Mouse (Mus musculus) layer of hippocampus, postnatal 14 days (tissue): ENCODE data around the gene Cep78. TPM values are rescaled to one million over a fixed set of nuclear protein-coding genes. Genes with fewer than 3 reads are reported as not detected.

ENCODE experiments used
- DNase-seq, 2 experiments: peaks; one replicate each; pipeline ENCODE4 v3.0.0; 2021 to 2022; ENCODE audit warnings: low spot score in 2 of 2, mixed read lengths in 1 of 2
- long read RNA-seq, 2 experiments: library from polyadenylated mRNA; stranded (forward); transcript quantifications; one replicate each; pipeline ENCODE4 v2.0.0; 2021
- total RNA-seq, 2 experiments: library from RNA; stranded (reverse); gene quantifications; 2 replicates each; pipeline ENCODE4 v1.2.3; 2021

Cep78 gene
- total RNA-seq, result 10 to 100 TPM; 11.7 to 12.6 TPM
- long read RNA-seq, experiment 1, transcript Cep78-201 (15 exons, 2,548 nt), result major isoform, 6 of 15 reads
- long read RNA-seq, experiment 1, partial matches to known transcripts, result 2 of 15 reads
- long read RNA-seq, experiment 1, other reads (novel, unspliced or antisense), result 7 of 15 reads
- long read RNA-seq, experiment 2, transcript Cep78-201 (15 exons, 2,548 nt), result major isoform, 11 of 21 reads
- long read RNA-seq, experiment 2, partial matches to known transcripts, result 2 of 21 reads
- long read RNA-seq, experiment 2, other reads (novel, unspliced or antisense), result 7 of 21 reads

- peak; percentile 89 to 93 for DNase-seq
Measured at GRCm38 (mm10) chr19:15984449-15985171, at the start of gene Cep78. Cep78 (minus strand) TSS chr19:15984989.

GRCm38 (mm10) chr19:16031276-16031675, 46.5 kb upstream of the Cep78 start:
- DNase-seq, result no peak

GRCm38 (mm10) chr19:16029253-16029771, 44.5 kb upstream of the Cep78 start:
- peak; percentile 24 to 27 for DNase-seq

GRCm38 (mm10) chr19:16028746-16029252, 44.0 kb upstream of the Cep78 start:
- DNase-seq, result peak; percentile 9 to 40

GRCm38 (mm10) chr19:16027876-16028670, 43.3 kb upstream of the Cep78 start:
- no peak for DNase-seq

GRCm38 (mm10) chr19:16026276-16026675, 41.5 kb upstream of the Cep78 start:
- DNase-seq, result no peak

- no peak for DNase-seq
Measured at GRCm38 (mm10) chr19:16022178-16022577, 37.4 kb upstream of the Cep78 start.

GRCm38 (mm10) chr19:16016171-16016570, 31.4 kb upstream of the Cep78 start:
- DNase-seq, result no peak

GRCm38 (mm10) chr19:16015191-16015968, 30.6 kb upstream of the Cep78 start:
- peak; percentile 11 to 24 for DNase-seq

- DNase-seq, result no peak
Measured at GRCm38 (mm10) chr19:16009746-16010337, 25.1 kb upstream of the Cep78 start.

- no peak for DNase-seq
Measured at GRCm38 (mm10) chr19:16009111-16009510, 24.3 kb upstream of the Cep78 start.

GRCm38 (mm10) chr19:16007131-16007530, 22.3 kb upstream of the Cep78 start:
- DNase-seq, result no peak

- DNase-seq, result peak; percentile 72 to 85
Measured at GRCm38 (mm10) chr19:15998157-15998556, 13.4 kb upstream of the Cep78 start.

- DNase-seq, result peak; percentile 76 to 83
Measured at GRCm38 (mm10) chr19:15996901-15997564, 12.2 kb upstream of the Cep78 start.

- no peak for DNase-seq
Measured at GRCm38 (mm10) chr19:15990102-15990501, 5.3 kb upstream of the Cep78 start.

- DNase-seq, result no peak
Measured at GRCm38 (mm10) chr19:15985172-15985713, 454 bp upstream of the Cep78 start.

- no peak for DNase-seq
Measured at GRCm38 (mm10) chr19:15983739-15984344, 947 bp downstream of the Cep78 start.

- no peak for DNase-seq
Measured at GRCm38 (mm10) chr19:15982926-15983738, 1.7 kb downstream of the Cep78 start.
